Mouse (Mus musculus) retina, embryonic 14.5 days (tissue): Measurements from ENCODE around the gene Lonp2.

Experiments used
- DNase-seq: peaks from one replicate; pipeline ENCODE4 v3.0.0-alpha.2; 2015; ENCODE audit warnings: low spot score

Lonp2 gene

GRCm38 (mm10) chr8:86624915-86625314 is 1.1 kb downstream of the Lonp2 start:
- no peak for DNase-seq

- DNase-seq: no peak
Observed at GRCm38 (mm10) chr8:86630212-86630611, 6.4 kb downstream of the Lonp2 start.

GRCm38 (mm10) chr8:86631395-86631794 is 7.6 kb downstream of the Lonp2 start:
- no peak for DNase-seq

- DNase-seq: no peak
Observed at GRCm38 (mm10) chr8:86637826-86638225, 14.0 kb downstream of the Lonp2 start.

GRCm38 (mm10) chr8:86638981-86639380 is 15.1 kb downstream of the Lonp2 start:
- no peak for DNase-seq

- no peak for DNase-seq
Observed at GRCm38 (mm10) chr8:86642682-86643081, 18.8 kb downstream of the Lonp2 start.

- no peak for DNase-seq
Observed at GRCm38 (mm10) chr8:86644661-86645060, 20.8 kb downstream of the Lonp2 start.

- DNase-seq: no peak
Observed at GRCm38 (mm10) chr8:86647771-86648170, 23.9 kb downstream of the Lonp2 start.

- no peak for DNase-seq
Observed at GRCm38 (mm10) chr8:86651416-86651815, 27.6 kb downstream of the Lonp2 start.

GRCm38 (mm10) chr8:86652546-86652945 is 28.7 kb downstream of the Lonp2 start:
- no peak for DNase-seq

GRCm38 (mm10) chr8:86654578-86654977 is 30.7 kb downstream of the Lonp2 start:
- DNase-seq: peak; percentile 7

- DNase-seq: no peak
Observed at GRCm38 (mm10) chr8:86668750-86669149, 44.9 kb downstream of the Lonp2 start.

GRCm38 (mm10) chr8:86669259-86669658 is 45.4 kb downstream of the Lonp2 start:
- no peak for DNase-seq

- DNase-seq: no peak
Observed at GRCm38 (mm10) chr8:86686629-86687028, 62.8 kb downstream of the Lonp2 start.

GRCm38 (mm10) chr8:86692107-86692506 is 68.3 kb downstream of the Lonp2 start:
- DNase-seq: no peak

- DNase-seq: no peak
Observed at GRCm38 (mm10) chr8:86694011-86694410, 70.2 kb downstream of the Lonp2 start.

- no peak for DNase-seq
Observed at GRCm38 (mm10) chr8:86695703-86696102, 71.9 kb downstream of the Lonp2 start.

GRCm38 (mm10) chr8:86698811-86699421 is 75.1 kb downstream of the Lonp2 start:
- no peak for DNase-seq

GRCm38 (mm10) chr8:86699471-86699870 is 75.6 kb downstream of the Lonp2 start:
- no peak for DNase-seq

GRCm38 (mm10) chr8:86702453-86702852 is 78.6 kb downstream of the Lonp2 start:
- DNase-seq: no peak

GRCm38 (mm10) chr8:86705317-86705716 is 81.5 kb downstream of the Lonp2 start:
- no peak for DNase-seq

- DNase-seq: no peak
Observed at GRCm38 (mm10) chr8:86706756-86707155, 82.9 kb downstream of the Lonp2 start.

GRCm38 (mm10) chr8:86707873-86708272 is 84.0 kb downstream of the Lonp2 start:
- no peak for DNase-seq

- DNase-seq: no peak
Observed at GRCm38 (mm10) chr8:86712594-86712993, 88.8 kb downstream of the Lonp2 start.
